Mouse (Mus musculus): ENCODE results near the gene Fnbp1. TPM values are rescaled to one million over a fixed set of nuclear protein-coding genes. Genes with fewer than 3 reads are reported as not detected.
"Not testable (repeated sequence)": the region's sequence is repeated elsewhere in the genome, so short reads cannot be mapped to it uniquely, and the experiment has no call there.

Fnbp1 gene
- 15.9 and 17.3 TPM in 2 replicates for polyA plus RNA-seq (2014; fragmentation: Nextera tagmentation; extraction: Ambion mirVana)

DNA sequence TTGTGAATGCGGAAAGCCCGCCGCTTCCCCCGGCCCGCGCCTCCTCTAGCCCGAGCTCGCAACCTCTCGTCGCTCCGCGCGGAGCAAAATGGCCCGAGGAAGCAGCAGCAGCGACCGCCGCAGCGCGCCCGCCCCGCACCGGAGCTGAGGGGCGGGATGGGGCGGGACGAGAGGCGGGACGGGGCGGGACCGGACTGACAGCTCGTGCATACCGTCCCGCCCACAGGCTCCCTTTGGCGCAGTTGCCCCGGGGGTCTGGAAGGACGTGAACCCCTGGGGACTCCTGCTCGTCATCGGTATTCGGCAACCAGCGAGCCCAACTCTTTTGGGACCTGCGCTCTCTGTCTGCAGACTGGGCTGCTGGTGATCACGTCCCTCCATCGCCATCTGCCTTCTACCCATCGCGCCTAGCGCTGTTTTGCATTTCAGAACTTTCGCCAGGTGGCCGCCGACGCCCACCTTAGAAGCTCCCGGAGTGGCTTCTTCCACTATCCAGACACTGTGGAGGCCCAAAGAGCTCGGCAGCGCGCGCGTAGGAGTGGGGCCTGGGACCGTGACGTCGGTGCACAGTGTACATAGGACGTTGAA, at the start of gene Fnbp1:
Gene Fnbp1, minus strand, starts transcription at position 142 of the 588 bp plus-strand sequence.
- H3K4me1 ChIP-seq (replicated peaks; ENCODE audit: control insufficient read depth, insufficient read depth, low read length) = peaks cover 5% of the 10 kb centered on the region; the same call in 1 of the 2 replicates
- H3K27me3 ChIP-seq (ENCODE audit: control insufficient read depth, insufficient read depth, low read length) = peaks cover 2% of the 10 kb centered on the region; the same call in 1 of the 2 replicates
- no peaks in the 10 kb centered on the region for H3K36me3 ChIP-seq (ENCODE audit: control insufficient read depth, insufficient read depth, low read length)
- DNase-seq (ENCODE audit: low spot score) (peak; percentile 91), ATAC-seq (replicated peaks; ENCODE audit: low FRiP score) (peak; percentile 90)
- H3K9me3 ChIP-seq (ENCODE audit: control insufficient read depth, low read length) = no peaks in the 10 kb centered on the region
- peak within 1 kb of the TSS; percentile 79 for H3K9ac ChIP-seq (ENCODE audit: low read length)
- H3K4me2 ChIP-seq (ENCODE audit: low read depth, low read length, severe bottlenecking) = peak within 1 kb of the TSS; percentile 73
- WGBS = under 1% methylated on average over 59 of the region's 59 CpGs
- peak within 1 kb of the TSS; percentile 75 for H3K4me3 ChIP-seq (ENCODE audit: low read depth, low read length)
- peak within 1 kb of the TSS; percentile 41; the same call in 1 of the 2 replicates for H3K27ac ChIP-seq (ENCODE audit: low read depth, low read length)

DNA sequence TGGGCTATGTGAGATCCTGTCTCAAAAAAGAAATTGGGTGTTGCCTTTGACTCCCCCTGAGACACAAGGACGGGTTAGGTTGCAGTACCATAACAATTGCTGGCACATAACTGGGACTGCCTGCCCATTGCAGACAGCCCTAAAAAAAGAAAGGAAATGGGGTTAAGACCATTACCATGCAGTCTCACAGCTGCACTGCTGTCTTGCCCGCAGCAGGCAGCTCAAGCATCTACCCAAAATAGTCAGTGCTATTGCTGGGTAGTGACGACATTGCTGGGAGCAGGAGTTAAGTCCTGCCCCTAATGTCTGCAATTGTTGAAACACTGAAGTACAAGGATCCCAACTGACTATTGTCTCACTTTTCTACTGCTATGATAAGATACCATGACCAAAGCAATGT, 47.8 kb upstream of the Fnbp1 start:
- no peaks in the 10 kb centered on the region for H3K9me3 ChIP-seq (ENCODE audit: control insufficient read depth, low read length)
- 91% methylated on average over 3 of the region's 3 CpGs for WGBS
- H3K27ac ChIP-seq (ENCODE audit: low read depth, low read length) = no peak overlapping the region
- DNase-seq (ENCODE audit: low spot score) (no peak), ATAC-seq (replicated peaks; ENCODE audit: low FRiP score) (no peak)
- no peak overlapping the region for H3K4me3 ChIP-seq (ENCODE audit: low read depth, low read length)
- no peak overlapping the region for H3K9ac ChIP-seq (ENCODE audit: low read length)
- no peaks in the 10 kb centered on the region for H3K4me1 ChIP-seq (replicated peaks; ENCODE audit: control insufficient read depth, insufficient read depth, low read length)
- H3K36me3 ChIP-seq (ENCODE audit: control insufficient read depth, insufficient read depth, low read length) = peaks cover 7% of the 10 kb centered on the region; the same call in 1 of the 2 replicates
- H3K4me2 ChIP-seq (ENCODE audit: low read depth, low read length, severe bottlenecking) = no peak overlapping the region
- no peaks in the 10 kb centered on the region for H3K27me3 ChIP-seq (ENCODE audit: control insufficient read depth, insufficient read depth, low read length)

DNA sequence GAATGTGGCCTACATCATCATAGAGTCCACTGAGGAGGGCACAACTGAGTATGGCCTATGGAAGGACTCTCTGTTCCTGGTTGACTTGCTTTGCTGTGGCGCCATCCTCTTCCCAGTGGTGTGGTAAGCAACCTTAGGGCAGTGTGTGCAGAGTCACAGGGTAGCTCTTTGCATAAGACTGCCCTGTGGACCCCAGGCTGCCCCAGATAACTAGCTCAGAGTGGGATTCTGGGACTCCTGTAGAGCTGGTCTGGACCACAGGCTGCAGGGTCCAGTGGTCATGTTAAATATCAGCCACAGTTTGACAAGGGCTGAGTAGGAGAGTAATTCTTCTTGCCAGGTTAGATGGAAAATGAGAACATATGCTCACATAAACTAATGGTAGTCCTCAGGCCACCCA, 46.9 kb upstream of the Fnbp1 start:
- DNase-seq (ENCODE audit: low spot score) (no peak), ATAC-seq (replicated peaks; ENCODE audit: low FRiP score) (no peak)
- Histone ChIP-seq H3K36me3 (ENCODE audit: control insufficient read depth, insufficient read depth, low read length) (peaks cover 7% of the 10 kb centered on the region; the same call in 1 of the 2 replicates), H3K27me3 (ENCODE audit: control insufficient read depth, insufficient read depth, low read length) (no peaks in the 10 kb centered on the region), H3K4me3 (ENCODE audit: low read depth, low read length) (no peak overlapping the region), H3K9ac (ENCODE audit: low read length) (no peak overlapping the region), H3K9me3 (ENCODE audit: control insufficient read depth, low read length) (no peaks in the 10 kb centered on the region), H3K27ac (ENCODE audit: low read depth, low read length) (no peak overlapping the region), H3K4me1 (replicated peaks; ENCODE audit: control insufficient read depth, insufficient read depth, low read length) (no peaks in the 10 kb centered on the region), H3K4me2 (ENCODE audit: low read depth, low read length, severe bottlenecking) (no peak overlapping the region)
- WGBS = 100% methylated on average over 1 of the region's 1 CpGs

DNA sequence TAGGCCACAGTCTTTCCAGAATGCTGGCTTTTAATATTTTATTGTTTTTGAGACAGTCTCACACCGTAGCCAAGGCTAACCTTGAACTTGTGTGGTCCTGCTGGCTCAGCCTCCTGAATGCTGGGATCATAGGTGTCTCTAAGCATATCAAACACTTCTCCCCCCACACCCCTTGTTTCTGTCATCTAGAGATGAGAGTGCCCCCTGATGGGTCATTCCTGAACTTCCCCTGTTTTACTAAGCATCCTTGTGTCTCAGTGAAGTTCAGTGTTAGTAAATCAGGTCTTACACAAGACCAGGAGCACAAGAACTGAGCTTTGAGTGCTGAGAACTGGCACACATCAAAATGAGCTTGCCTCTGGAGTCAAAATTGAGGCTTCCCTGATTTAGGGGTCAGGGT, 42.0 kb upstream of the Fnbp1 start:
- ATAC-seq (replicated peaks; ENCODE audit: low FRiP score) = no peak
- no peaks in the 10 kb centered on the region for H3K4me1 ChIP-seq (replicated peaks; ENCODE audit: control insufficient read depth, insufficient read depth, low read length)
- no peaks in the 10 kb centered on the region for H3K9me3 ChIP-seq (ENCODE audit: control insufficient read depth, low read length)
- WGBS = 100% methylated on average over 1 of the region's 1 CpGs
- no peak overlapping the region for H3K27ac ChIP-seq (ENCODE audit: low read depth, low read length)
- H3K36me3 ChIP-seq (ENCODE audit: control insufficient read depth, insufficient read depth, low read length) = peaks cover 3% of the 10 kb centered on the region; the same call in 1 of the 2 replicates
- no peak for DNase-seq (ENCODE audit: low spot score)
- H3K27me3 ChIP-seq (ENCODE audit: control insufficient read depth, insufficient read depth, low read length) = no peaks in the 10 kb centered on the region
- no peak overlapping the region for H3K9ac ChIP-seq (ENCODE audit: low read length)
- no peak overlapping the region for H3K4me3 ChIP-seq (ENCODE audit: low read depth, low read length)
- no peak overlapping the region for H3K4me2 ChIP-seq (ENCODE audit: low read depth, low read length, severe bottlenecking)

DNA sequence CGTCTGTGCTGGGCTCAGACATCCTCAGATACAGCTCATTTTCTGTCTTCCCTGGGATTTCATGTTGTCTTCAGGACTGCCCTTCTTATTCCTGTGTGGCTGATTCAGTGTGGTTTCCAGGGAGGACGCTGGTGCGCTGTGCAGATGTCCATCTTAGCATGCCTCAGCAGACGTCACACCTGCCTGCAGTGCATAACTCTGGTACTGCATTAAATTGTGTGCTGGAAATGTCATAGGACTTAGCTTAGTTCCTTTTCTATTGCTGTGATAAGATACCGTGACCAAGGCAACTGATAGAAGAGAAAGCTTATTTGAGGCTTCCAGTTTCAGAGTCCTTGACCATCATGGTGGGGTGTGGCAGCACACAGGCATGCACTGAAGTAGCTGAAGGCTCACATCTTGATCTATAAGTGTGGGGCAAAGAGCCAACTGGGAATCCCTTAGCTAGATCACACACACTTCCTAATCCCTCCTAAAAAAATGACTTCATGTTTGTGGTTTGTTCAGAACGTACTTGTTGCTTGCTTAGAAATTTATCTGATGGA, 41.0 kb upstream of the Fnbp1 start:
- 92% methylated on average over 6 of the region's 6 CpGs for WGBS
- DNase-seq (ENCODE audit: low spot score) (no peak), ATAC-seq (replicated peaks; ENCODE audit: low FRiP score) (no peak)
- Histone ChIP-seq H3K4me2 (ENCODE audit: low read depth, low read length, severe bottlenecking) (no peak overlapping the region), H3K4me3 (ENCODE audit: low read depth, low read length) (no peak overlapping the region), H3K4me1 (replicated peaks; ENCODE audit: control insufficient read depth, insufficient read depth, low read length) (no peaks in the 10 kb centered on the region), H3K27ac (ENCODE audit: low read depth, low read length) (no peak overlapping the region), H3K9me3 (ENCODE audit: control insufficient read depth, low read length) (no peaks in the 10 kb centered on the region), H3K9ac (ENCODE audit: low read length) (no peak overlapping the region), H3K27me3 (ENCODE audit: control insufficient read depth, insufficient read depth, low read length) (no peaks in the 10 kb centered on the region), H3K36me3 (ENCODE audit: control insufficient read depth, insufficient read depth, low read length) (no peaks in the 10 kb centered on the region; the same call in 1 of the 2 replicates)

DNA sequence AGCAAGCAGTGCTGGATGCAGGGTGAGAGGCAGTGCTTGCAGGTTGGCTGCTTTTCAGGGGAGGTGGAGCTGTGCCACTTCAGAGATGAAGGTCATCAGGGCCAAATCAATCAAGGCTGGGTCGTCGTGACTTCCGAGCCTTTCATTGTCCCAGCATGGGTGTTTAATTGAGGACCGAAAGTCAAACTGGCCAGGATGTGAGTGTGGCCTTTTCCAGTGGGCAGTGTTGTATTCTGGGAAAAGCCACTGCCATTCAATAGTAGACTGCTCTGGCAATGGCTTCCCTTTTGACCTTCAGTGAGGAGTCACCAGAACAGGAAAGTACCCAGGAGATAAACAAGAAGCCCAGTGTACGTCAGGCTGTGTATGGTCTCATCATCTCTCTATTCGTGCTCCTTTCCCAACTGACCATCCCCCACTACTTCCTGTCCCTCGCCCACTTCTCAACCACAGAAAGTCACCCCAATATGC, 38.3 kb upstream of the Fnbp1 start:
- no peaks in the 10 kb centered on the region for H3K4me1 ChIP-seq (replicated peaks; ENCODE audit: control insufficient read depth, insufficient read depth, low read length)
- no peak for ATAC-seq (replicated peaks; ENCODE audit: low FRiP score)
- H3K4me3 ChIP-seq (ENCODE audit: low read depth, low read length) = no peak overlapping the region
- peaks cover 4% of the 10 kb centered on the region; the same call in 1 of the 2 replicates for H3K36me3 ChIP-seq (ENCODE audit: control insufficient read depth, insufficient read depth, low read length)
- H3K27ac ChIP-seq (ENCODE audit: low read depth, low read length) = no peak overlapping the region
- H3K27me3 ChIP-seq (ENCODE audit: control insufficient read depth, insufficient read depth, low read length) = no peaks in the 10 kb centered on the region
- WGBS = 84% methylated on average over 7 of the region's 7 CpGs
- no peak for DNase-seq (ENCODE audit: low spot score)
- H3K9ac ChIP-seq (ENCODE audit: low read length) = no peak overlapping the region
- no peaks in the 10 kb centered on the region for H3K9me3 ChIP-seq (ENCODE audit: control insufficient read depth, low read length)
- H3K4me2 ChIP-seq (ENCODE audit: low read depth, low read length, severe bottlenecking) = no peak overlapping the region

DNA sequence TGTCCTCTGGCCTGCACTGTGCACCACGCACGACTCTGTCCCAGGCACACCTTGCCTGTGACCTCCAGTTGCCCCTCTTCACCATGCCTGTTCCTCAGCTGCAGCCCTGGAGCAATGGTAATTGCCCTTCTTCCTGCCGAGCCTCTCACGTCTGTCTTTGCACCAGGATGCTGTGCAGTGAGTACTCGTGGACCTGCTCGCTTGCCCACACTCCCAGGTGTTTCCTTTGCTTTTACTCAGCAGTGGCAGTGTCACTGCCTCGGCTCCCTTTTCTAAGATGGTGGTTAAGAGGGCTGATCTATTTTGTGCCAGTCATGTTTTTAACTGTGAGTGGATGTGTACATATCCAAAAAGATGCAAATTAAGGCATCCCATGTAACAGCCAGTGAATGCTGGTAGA, 37.7 kb upstream of the Fnbp1 start:
- Histone ChIP-seq H3K36me3 (ENCODE audit: control insufficient read depth, insufficient read depth, low read length) (peaks cover 4% of the 10 kb centered on the region; the same call in 1 of the 2 replicates), H3K9ac (ENCODE audit: low read length) (no peak overlapping the region), H3K4me3 (ENCODE audit: low read depth, low read length) (no peak overlapping the region), H3K9me3 (ENCODE audit: control insufficient read depth, low read length) (no peaks in the 10 kb centered on the region), H3K4me1 (replicated peaks; ENCODE audit: control insufficient read depth, insufficient read depth, low read length) (no peaks in the 10 kb centered on the region), H3K27me3 (ENCODE audit: control insufficient read depth, insufficient read depth, low read length) (no peaks in the 10 kb centered on the region), H3K4me2 (ENCODE audit: low read depth, low read length, severe bottlenecking) (no peak overlapping the region), H3K27ac (ENCODE audit: low read depth, low read length) (no peak overlapping the region)
- ATAC-seq (replicated peaks; ENCODE audit: low FRiP score) (no peak), DNase-seq (ENCODE audit: low spot score) (no peak)
- WGBS = 90% methylated on average over 7 of the region's 7 CpGs

DNA sequence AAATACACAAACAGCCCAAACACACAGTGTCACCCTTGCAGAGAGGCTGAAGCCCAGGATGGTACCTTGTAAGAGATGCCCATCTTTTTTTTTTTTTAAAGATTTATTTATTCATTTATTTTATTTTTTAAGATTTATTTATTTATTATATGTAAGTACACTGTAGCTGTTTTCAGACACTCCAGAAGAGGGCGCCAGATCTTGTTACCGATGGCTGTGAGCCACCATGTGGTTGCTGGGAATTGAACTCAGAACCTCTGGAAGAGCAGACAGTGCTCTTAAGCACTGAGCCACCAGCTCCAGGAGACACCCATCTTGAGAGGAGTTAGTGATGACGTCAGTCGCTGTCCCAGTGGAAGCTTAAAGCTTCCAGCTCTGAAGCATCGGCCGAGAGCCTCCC, 36.8 kb upstream of the Fnbp1 start:
- not testable (repeated sequence) for H3K36me3 ChIP-seq (ENCODE audit: control insufficient read depth, insufficient read depth, low read length); DNase-seq (ENCODE audit: low spot score)
- 84% methylated on average over 6 of the region's 6 CpGs for WGBS

DNA sequence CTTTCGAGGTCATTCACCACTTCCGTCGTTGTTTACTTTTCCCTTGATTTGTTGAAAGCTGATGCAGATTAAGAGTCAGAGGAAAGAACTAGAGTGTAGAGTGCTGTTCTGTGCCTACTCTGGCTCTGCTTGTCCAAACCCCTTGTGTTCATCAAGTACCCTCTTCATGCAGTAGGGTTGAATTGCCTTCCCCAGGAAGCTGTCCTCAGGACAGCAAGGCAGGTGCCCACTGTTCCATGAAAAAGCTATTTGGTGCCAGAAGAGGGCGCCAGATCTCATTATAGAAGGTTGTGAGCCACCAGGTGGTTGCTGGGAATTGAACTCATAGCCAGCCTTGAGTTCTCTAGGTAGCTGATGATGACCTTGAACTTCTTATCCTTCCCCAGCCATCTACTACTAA, 31.5 kb upstream of the Fnbp1 start:
- no peak for ATAC-seq (replicated peaks; ENCODE audit: low FRiP score)
- no peak overlapping the region for H3K9ac ChIP-seq (ENCODE audit: low read length)
- no peak for DNase-seq (ENCODE audit: low spot score)
- no peak overlapping the region for H3K27ac ChIP-seq (ENCODE audit: low read depth, low read length)
- H3K4me2 ChIP-seq (ENCODE audit: low read depth, low read length, severe bottlenecking) = no peak overlapping the region
- no peak overlapping the region for H3K4me3 ChIP-seq (ENCODE audit: low read depth, low read length)
- no peaks in the 10 kb centered on the region for H3K9me3 ChIP-seq (ENCODE audit: control insufficient read depth, low read length)
- H3K36me3 ChIP-seq (ENCODE audit: control insufficient read depth, insufficient read depth, low read length) = peaks cover 12% of the 10 kb centered on the region
- H3K4me1 ChIP-seq (replicated peaks; ENCODE audit: control insufficient read depth, insufficient read depth, low read length) = no peaks in the 10 kb centered on the region
- 86% methylated on average over 4 of the region's 4 CpGs for WGBS
- no peaks in the 10 kb centered on the region for H3K27me3 ChIP-seq (ENCODE audit: control insufficient read depth, insufficient read depth, low read length)

More for the DNA sequence above, 36.8 kb upstream of the Fnbp1 start:
- H3K9ac ChIP-seq (ENCODE audit: low read length); H3K4me3 ChIP-seq (ENCODE audit: low read depth, low read length); ATAC-seq (replicated peaks; ENCODE audit: low FRiP score); H3K4me2 ChIP-seq (ENCODE audit: low read depth, low read length, severe bottlenecking); H3K9me3 ChIP-seq (ENCODE audit: control insufficient read depth, low read length); H3K4me1 ChIP-seq (replicated peaks; ENCODE audit: control insufficient read depth, insufficient read depth, low read length); H3K27me3 ChIP-seq (ENCODE audit: control insufficient read depth, insufficient read depth, low read length); H3K27ac ChIP-seq (ENCODE audit: low read depth, low read length): not testable (repeated sequence)

Data from forebrain, embryonic 11.5 days (tissue).